Mouse (Mus musculus): ENCODE results near the gene Smco4.

The Smco4 gene

DNA sequence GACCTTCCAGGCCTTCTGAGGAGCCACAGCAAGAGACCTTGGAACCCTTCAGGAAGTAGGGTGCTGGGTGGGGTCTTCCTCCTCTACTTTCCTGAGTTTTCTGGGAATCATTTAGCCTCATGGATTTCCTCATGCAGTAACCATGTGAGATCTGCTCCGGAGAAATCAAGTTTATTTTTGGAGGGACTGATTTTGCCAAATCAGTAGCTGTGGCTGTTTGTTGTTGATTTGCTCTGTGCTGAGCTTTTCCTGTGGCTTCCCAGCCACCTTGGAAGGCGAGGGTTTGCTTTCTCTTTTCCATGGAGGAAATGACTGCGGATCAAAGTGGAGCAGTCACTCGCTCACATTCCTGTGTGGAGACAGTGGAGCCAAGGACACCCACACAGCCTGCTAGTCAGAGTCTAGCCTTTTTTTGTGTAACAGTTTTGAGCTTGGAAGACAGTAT, 14.2 kb downstream of the Smco4 start:
- DNase-seq, result peak in 1 of 2 experiments; percentile 35

GRCm38 (mm10) chr9:15509363-15509762, 16.1 kb downstream of the Smco4 start:
- DNase-seq, result no peak

DNA sequence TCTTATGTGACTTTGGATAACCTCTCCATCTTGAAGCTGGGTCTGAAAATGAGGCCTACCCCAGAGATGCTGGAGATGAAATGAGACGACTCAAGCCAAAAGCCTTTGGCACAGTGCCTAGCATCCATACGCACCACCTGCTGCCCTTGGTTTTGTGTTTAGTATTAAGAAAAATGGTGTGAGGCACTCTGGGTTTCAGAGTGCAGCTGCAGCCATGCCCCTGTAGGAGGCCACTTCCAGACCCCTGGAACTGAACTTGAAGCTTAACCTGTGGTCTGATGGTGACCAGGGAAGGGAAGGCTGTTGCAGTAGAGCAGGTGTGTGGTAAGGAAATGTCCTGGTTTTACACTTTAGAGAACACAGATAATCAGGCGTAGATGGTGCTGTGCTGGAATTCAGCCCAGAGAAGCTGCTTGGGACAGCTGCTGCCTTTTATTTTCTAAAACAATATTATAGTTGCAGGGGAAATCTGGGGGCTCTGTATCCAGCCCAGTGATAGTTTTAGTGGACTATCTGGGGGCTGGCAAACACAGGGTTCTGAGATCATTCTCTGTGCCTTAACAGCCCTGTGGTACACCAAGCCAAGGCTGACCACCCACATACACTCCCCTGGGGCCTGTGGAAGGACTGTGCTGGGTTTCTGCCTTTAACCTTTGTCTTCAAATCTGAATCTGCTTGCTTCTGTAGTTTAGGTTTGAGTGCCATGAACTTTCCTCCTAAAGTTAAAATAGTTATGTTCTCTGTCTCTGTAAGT, 17.5 kb downstream of the Smco4 start:
- DNase-seq, result peak in 1 of 2 experiments; percentile 29

- DNase-seq, result peak; percentile 50 to 62
These were observed 19.7 kb downstream of the Smco4 start for GRCm38 (mm10) chr9:15512918-15513317.

DNA sequence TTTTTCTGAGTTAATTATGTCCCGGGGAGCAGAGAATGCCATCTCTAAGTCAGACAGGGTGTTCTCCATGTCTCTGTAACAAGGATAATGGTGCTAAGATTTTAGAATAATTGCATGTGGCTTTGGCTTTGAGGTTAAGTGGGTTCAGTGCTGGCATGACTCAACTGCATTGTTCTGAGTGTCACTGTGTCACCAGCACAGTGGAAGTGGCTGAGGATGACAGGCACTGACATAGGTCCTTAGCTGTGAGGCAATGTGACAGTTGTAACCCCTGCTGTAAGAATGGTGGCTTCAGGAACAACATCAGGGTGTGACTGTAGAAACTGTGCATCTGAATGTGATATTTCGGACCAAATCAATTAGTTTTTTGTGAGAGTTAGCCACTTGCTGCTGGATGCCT, 22.8 kb downstream of the Smco4 start:
- DNase-seq, result no peak

- DNase-seq, result no peak
These were observed 24.7 kb downstream of the Smco4 start for GRCm38 (mm10) chr9:15517979-15518378.

- DNase-seq, result no peak
These were observed 29.1 kb downstream of the Smco4 start for GRCm38 (mm10) chr9:15522348-15522747.

DNA sequence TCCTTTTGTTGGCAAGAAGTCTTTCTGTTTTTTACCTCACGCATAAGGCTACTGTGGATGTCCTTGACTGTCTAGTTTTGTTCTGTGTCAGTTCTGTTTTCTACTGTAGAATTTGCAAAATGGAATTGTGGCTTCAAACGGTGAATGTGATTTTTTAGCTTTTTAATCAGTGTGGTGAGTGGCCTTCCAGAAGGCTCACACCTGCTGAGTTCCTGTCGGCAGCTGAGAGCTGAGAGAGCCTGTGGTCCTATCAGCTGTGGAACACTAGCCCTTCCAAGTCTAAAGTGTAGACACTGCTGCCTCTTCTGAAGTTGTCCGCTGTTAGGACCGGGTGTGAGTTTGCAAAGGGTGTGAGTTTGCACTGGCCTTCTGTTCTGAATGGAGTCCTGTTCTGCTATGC, 29.7 kb downstream of the Smco4 start:
- no peak for DNase-seq

DNA sequence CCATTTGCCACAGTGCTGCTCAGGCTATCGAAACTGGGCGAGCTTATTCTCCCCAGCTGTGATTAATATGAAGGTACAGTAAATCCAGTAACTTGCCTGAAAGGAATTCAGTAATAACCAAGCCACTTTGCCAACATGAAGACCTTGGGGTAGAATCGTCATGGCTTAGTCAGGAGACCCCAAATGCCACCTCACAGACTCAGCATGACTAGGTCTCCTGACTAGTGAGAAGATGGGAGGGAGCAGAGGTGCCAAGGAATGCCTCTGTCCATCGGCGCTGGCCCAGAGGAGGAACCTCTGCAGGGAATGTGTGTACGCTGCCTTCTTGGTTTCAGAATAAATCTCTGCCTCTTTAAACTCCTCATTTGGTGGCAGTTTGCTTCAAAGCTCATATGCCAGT, 30.4 kb downstream of the Smco4 start:
- no peak for DNase-seq

- DNase-seq, result peak; percentile 41 to 67
These were observed 32.0 kb downstream of the Smco4 start for GRCm38 (mm10) chr9:15525246-15525645.

GRCm38 (mm10) chr9:15526539-15526938, 33.3 kb downstream of the Smco4 start:
- no peak for DNase-seq

DNA sequence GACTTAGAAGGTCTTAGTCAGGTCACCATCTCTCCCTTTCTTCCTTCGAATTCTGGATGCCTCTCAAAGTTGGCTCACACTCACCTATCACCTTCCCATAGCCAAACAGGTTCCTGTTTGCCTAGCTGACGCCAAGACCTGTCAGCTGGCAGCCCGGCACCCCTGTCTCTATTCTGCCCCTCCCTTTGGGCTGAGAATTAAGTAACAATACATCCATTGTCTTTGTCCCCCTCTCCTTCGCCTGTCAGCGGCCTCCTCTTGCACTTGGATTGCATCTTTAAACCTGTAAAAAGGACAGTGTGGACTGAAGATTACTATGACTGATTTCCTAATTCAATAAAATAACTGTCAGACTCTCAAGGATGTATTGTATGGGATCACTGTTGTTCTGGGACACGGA, 34.6 kb downstream of the Smco4 start:
- no peak for DNase-seq

DNA sequence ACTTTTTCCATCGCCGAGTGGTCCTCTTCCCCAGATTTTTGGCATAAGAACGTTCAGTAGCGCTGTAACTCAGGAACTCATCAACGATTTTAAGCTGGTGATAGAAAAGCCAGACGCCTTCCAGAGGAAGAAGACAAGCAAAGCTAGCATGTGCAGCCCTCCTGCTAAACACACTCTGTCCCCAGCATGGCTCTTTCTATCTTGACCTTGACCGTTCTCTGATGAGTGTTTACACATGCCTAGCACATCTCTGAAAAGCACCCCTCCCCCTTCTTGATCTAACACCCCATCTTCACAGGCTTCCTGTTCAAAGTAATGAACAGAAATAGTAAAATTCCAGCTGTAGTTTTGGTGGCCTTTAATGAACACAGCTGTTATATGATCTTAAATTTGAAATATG, 35.1 kb downstream of the Smco4 start:
- DNase-seq, result no peak

DNA sequence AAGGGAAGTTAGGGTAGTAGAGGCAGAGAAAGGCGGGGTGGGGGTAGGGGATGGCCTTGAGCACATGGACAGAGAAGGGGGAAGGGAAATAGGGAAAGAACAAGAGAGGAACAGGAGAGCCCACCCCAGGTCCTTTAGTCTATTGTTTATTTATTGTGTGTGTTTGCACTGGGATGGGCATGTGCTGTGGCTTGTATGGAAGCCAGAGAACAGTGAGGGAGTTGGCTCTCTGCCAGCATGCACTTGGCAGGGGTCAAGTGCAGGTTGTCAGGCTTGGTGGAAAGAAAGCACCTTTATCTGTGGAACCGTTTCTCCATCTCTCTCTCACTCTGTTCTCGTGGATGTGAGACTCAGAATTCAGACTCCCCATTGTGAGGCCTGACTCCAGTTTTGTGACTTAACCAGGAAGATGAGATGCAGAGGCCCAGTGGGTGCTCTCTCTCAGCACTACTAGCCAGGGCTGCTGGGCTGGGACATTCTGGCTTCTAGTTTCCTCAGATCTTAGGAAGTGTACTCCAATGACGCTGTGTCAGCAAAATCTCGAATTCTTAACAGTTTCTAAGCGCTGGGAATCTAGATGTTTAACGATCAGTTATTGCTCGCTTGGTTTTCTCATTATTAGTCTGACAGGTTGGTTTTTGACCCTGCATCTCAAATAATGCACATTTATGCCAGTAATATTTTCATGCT, 36.2 kb downstream of the Smco4 start:
- peak; percentile 55 to 67 for DNase-seq

DNA sequence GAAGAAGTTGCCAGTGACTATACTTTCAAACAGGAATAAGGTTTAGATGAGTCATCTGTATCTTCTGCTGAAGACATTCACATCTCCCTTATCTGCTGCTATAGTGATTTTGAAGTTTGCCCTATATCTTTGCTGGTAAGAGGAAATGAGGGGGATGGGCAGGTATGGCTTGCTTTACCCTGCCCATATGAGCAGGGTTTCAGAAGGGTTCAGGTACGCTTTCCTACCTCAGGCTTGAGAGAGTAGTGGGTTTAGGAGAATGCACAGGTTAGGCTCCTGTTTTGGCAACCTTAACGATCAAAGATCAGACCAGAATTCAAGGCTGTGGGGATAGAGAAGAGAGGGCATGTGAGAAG, 36.7 kb downstream of the Smco4 start:
- DNase-seq, result no peak

GRCm38 (mm10) chr9:15531204-15531603, 38.0 kb downstream of the Smco4 start:
- DNase-seq, result no peak

DNA sequence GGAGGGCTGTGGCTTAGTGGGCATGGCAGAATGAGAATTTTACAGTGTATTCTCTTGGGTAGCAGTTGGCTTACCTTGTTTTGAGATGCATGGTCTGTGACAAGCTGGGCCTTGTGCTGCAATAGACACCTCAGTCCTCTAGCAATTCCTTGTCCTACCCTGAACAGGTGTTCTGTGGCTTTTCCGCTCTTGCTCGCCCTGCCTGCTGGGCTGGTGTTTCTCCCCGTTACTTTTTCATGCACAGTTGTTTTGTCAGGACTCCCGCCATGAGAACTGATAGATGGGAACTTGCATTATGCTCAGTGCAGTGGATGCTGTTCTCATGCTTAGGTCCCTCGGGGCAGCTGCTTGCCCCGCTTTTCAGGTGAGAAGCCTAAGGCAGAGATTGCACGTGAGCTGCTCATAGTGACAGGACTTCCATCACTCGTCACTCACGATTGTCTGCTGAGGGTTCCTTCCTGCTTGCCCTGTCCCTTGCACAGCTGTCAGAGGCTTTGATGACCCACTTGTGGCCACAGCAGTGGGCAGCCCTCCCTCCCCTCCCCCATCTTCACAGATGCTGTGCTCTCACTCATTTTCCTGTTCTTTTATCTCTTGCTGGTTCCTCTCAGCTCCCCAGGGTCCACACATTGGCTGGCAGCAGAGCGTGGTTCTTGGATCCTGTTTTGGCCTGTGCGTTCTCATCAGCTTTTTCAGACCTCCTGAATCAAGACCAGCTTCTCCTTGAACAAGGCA, 40.3 kb downstream of the Smco4 start:
- DNase-seq, result no peak

DNA sequence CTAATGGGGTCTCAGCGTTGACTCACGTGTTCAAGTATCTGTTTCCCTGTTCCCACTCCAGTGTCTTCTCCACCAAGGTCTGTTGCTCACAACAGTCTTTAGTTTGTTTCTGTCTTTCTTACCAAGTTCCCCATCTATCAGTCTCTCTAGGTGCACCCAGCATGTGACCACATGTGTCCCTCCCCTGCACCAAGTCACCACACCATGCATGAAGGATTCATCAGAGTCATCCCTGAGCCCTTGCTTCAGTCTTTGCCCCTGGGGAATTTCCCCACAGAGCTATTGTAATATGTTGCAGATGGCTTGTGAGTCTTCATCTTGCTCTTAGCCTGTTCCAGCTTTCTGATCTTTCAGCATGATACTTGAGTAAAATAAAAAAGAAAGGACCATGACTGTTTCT, 40.9 kb downstream of the Smco4 start:
- DNase-seq, result no peak

DNA sequence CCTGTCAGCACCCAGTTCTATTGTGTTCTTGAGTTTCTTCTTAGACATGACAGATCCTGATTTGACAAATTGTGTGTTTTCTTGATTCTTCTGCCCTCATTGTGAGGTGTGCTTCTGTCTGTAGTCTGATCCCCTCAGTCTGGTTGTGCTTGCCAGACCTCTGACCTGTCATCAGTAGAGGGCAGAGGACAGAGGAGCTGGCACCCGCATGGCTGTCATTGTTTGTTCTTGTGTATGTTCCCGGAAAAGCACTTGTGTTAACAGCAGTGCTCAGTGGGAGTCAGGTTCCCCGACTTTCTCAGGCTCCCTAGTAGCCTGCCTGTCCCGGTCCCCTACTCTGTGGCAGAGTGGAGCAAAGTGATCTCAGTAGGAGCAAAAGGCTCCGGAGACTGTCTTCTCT, 42.2 kb downstream of the Smco4 start:
- no peak for DNase-seq

DNA sequence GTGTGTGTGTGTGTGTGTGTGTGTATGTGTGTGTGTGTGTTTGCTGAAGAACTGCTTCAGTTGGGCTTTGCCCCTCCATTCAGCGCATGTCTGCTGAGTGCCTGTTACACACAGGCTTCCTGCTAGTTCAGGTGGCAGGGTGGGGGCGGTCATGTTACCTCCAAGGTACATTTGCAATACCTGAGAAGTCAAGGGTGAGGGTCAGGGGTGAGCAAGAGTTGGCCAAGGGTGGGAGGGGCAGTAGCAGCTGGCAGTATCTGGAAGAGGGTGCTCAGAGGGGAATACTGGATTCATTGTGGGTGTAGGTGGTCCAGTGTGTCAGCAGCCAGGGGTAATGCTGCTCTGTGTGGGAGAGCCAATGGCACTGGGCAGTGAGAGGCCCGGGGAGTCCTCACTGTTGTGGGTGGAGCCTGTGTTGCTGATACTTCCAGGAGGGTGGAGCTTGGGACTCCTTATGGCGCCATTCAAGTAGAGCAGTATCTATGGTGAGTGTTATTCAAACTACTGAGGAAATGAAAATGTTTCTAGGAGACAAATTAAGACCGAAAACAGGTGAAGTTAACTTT, 43.7 kb downstream of the Smco4 start:
- DNase-seq, result no peak

DNA sequence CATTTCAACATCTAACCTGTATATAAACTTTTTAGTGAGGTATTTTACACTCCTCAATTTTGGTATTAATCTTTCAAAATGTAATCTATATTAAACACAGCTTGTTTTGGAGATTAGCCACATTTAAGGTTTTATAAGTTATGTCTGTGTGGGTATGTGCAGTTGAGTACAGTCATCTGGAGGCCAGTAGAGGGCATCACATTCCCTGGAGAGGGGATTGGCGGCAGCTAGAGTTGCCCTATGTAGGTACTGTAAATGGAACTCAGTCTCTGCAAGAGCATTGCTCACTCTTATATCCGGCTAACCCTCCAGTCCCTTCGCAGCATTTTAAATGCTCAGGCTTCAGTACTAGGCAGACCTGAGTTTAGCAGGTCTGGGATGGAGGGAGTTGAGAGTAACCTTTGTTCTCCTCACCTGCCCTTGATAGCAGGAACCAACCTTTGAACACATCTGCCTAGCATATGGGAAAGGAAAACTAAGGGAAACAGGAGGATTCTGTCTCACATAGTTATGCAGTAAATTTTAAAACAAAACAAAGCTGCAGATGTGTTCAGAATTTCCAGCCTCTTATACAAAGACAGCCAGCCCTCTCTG, 44.3 kb downstream of the Smco4 start:
- DNase-seq, result no peak

- no peak for DNase-seq
These were observed 45.8 kb downstream of the Smco4 start for GRCm38 (mm10) chr9:15538979-15539533.
